Mouse (Mus musculus) neural tube, embryonic 15.5 days (tissue): Measurements from ENCODE around the gene Copg1. TPM values are rescaled to one million over a fixed set of nuclear protein-coding genes. Genes with fewer than 3 reads are reported as not detected.
"Not testable (repeated sequence)": the region's sequence is repeated elsewhere in the genome, so short reads cannot be mapped to it uniquely, and the experiment has no call there.

ENCODE experiments used
- ATAC-seq: fragments of 200-750 bp; cut with Nextera tagmentation; 2 replicates; pipeline ENCODE4 v1.8.0; 2017; ENCODE audit warnings: mild to moderate bottlenecking, moderate TSS enrichment, moderate library complexity; ENCODE audit not compliant: low FRiP score
- H3K27ac ChIP-seq: fragments of 300-500 bp; sonication (generic); replicated peaks from 2 replicates; pipeline ENCODE4 v1.5.1; 2015; ENCODE audit warnings: mild to moderate bottlenecking, inconsistent platforms
- H3K27me3 ChIP-seq: fragments of 300-500 bp; sonication (generic); replicated peaks from 2 replicates; pipeline ENCODE4 v1.6.1; 2015; ENCODE audit warnings: inconsistent platforms
- H3K36me3 ChIP-seq: fragments of 300-500 bp; sonication (generic); 2 replicates; pipeline ENCODE4 v1.6.1; 2015; ENCODE audit warnings: inconsistent platforms
- H3K4me1 ChIP-seq: fragments of 300-500 bp; sonication (generic); 2 replicates; pipeline ENCODE4 v1.6.1; 2015; ENCODE audit warnings: inconsistent platforms
- H3K4me2 ChIP-seq: fragments of 300-500 bp; sonication (generic); 2 replicates; pipeline ENCODE4 v1.6.1; 2015; ENCODE audit warnings: inconsistent platforms, mild to moderate bottlenecking, moderate library complexity
- H3K4me3 ChIP-seq: fragments of 300-500 bp; sonication (generic); replicated peaks from 2 replicates; pipeline ENCODE4 v1.5.1; 2015; ENCODE audit warnings: mild to moderate bottlenecking, inconsistent platforms
- H3K9ac ChIP-seq: fragments of 300-500 bp; sonication (generic); replicated peaks from 2 replicates; pipeline ENCODE4 v1.6.1; 2015; ENCODE audit warnings: mild to moderate bottlenecking, inconsistent platforms
- H3K9me3 ChIP-seq: fragments of 300-500 bp; sonication (generic); replicated peaks from 2 replicates; pipeline ENCODE4 v1.6.1; 2016; ENCODE audit warnings: inconsistent platforms
- WGBS: fragments of 180-500 bp; shearing (Covaris S2); methylation state at CpG from one replicate; pipeline ENCODE4 v1.1.7; 2015; ENCODE audit warnings: mixed read lengths; 5-methylcytosine and 5-hydroxymethylcytosine counted together
- polyA plus RNA-seq: library from polyadenylated mRNA; unstranded; fragments of >200 nt; fragmentation: Nextera tagmentation; extraction: Ambion mirVana; gene quantifications from 2 replicates; pipeline ENCODE4 v1.2.1, GENCODE M21; 2015

Gene Copg1
- polyA plus RNA-seq, 1 experiment from 2014 or later = 207 TPM

DNA sequence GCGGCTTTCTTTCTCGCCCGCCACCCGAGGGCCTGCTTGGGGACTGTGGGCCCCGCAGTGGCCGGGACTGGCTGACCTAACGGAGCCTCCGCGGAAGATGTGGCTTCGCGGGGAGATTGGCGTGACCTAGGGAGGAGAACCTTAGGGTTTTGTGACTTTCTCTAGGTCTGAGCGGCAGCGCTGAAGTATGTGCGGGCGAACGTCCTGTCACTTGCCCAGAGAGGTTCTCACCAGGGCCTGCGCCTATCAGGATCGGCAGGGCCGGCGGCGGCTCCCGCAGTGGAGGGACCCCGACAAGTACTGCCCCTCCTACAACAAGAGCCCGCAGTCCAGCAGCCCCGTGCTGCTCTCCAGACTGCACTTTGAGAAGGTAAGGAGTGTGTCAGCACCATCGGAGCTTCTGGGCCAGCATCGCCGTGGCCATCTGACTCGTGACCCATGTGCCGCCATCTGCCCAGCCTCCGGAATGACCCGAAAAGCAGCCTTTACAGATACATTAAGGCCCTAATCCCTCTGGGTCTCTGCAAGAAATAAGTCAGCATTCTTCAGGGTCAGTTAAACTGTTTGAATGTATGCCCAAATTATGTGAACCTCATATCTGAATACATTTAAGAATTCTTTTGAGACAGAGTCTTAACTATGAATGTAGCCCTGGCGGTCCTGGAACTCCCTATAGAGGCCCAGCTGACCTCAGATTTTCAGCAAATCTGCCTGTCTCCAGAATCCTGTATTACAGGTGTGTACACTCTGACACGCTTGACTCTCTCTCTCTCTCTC, 26.9 kb downstream of the Copg1 start:
- H3K9ac ChIP-seq = peak overlapping the region; percentile 83
- H3K4me1 ChIP-seq = peaks cover 25% of the 10 kb centered on the region
- no peaks in the 10 kb centered on the region for H3K9me3 ChIP-seq
- peak overlapping the region; percentile 87 for H3K4me3 ChIP-seq
- H3K4me2 ChIP-seq = peak overlapping the region; percentile 83
- no peaks in the 10 kb centered on the region for H3K27me3 ChIP-seq
- peak overlapping the region; percentile 85 for H3K27ac ChIP-seq
- 4% methylated on average over 35 of the region's 35 CpGs for WGBS
- peak; percentile 78 for ATAC-seq
- peaks cover 62% of the 10 kb centered on the region for H3K36me3 ChIP-seq

- H3K4me2 ChIP-seq = no peak overlapping the region
- no peak overlapping the region for H3K27ac ChIP-seq
- no peak overlapping the region for H3K4me3 ChIP-seq
- no peaks in the 10 kb centered on the region for H3K9me3 ChIP-seq
- 88% methylated on average over 5 of the region's 5 CpGs for WGBS
- H3K36me3 ChIP-seq = peaks cover 64% of the 10 kb centered on the region
- no peak for ATAC-seq
- H3K4me1 ChIP-seq = peaks cover 25% of the 10 kb centered on the region
- H3K27me3 ChIP-seq = no peaks in the 10 kb centered on the region
- H3K9ac ChIP-seq = no peak overlapping the region
These were observed 28.3 kb downstream of the Copg1 start for GRCm38 (mm10) chr6:87915939-87916338.

GRCm38 (mm10) chr6:87921201-87921600, 33.6 kb downstream of the Copg1 start:
- H3K4me1 ChIP-seq = peaks cover 5% of the 10 kb centered on the region; the same call in 1 of the 2 replicates
- H3K27me3 ChIP-seq = no peaks in the 10 kb centered on the region
- no peak overlapping the region for H3K27ac ChIP-seq
- H3K4me2 ChIP-seq = no peak overlapping the region
- 93% methylated on average over 4 of the region's 4 CpGs for WGBS
- ATAC-seq = no peak
- H3K9me3 ChIP-seq = no peaks in the 10 kb centered on the region
- no peak overlapping the region for H3K4me3 ChIP-seq
- H3K9ac ChIP-seq = no peak overlapping the region
- peaks cover 78% of the 10 kb centered on the region for H3K36me3 ChIP-seq

- ATAC-seq = no peak
- WGBS = 79% methylated on average over 1 of the region's 1 CpGs
- H3K36me3 ChIP-seq = peaks cover 67% of the 10 kb centered on the region
These were observed 36.0 kb downstream of the Copg1 start for GRCm38 (mm10) chr6:87923624-87924023.

GRCm38 (mm10) chr6:87935037-87935436, 47.4 kb downstream of the Copg1 start:
- no peak for ATAC-seq
- 95% methylated on average over 5 of the region's 5 CpGs for whole genome bisulfite sequencing
- no peak overlapping the region for H3K9ac ChIP-seq
- H3K27ac ChIP-seq = no peak overlapping the region
- H3K36me3 ChIP-seq = peaks cover 54% of the 10 kb centered on the region
- no peaks in the 10 kb centered on the region for H3K4me1 ChIP-seq
- H3K9me3 ChIP-seq = no peaks in the 10 kb centered on the region
- no peak overlapping the region for H3K4me3 ChIP-seq
- no peaks in the 10 kb centered on the region for H3K27me3 ChIP-seq
- H3K4me2 ChIP-seq = no peak overlapping the region

More at GRCm38 (mm10) chr6:87923624-87924023, 36.0 kb downstream of the Copg1 start:
- Histone ChIP-seq H3K9ac (no peak overlapping the region), H3K4me3 (no peak overlapping the region), H3K4me2 (no peak overlapping the region), H3K27me3 (no peaks in the 10 kb centered on the region), H3K27ac (no peak overlapping the region), H3K9me3 (no peaks in the 10 kb centered on the region), H3K4me1 (no peaks in the 10 kb centered on the region)

GRCm38 (mm10) chr6:87937178-87937788, 49.7 kb downstream of the Copg1 start:
- no peaks in the 10 kb centered on the region for H3K27me3 ChIP-seq
- no peak overlapping the region for H3K4me3 ChIP-seq
- no peak overlapping the region for H3K9ac ChIP-seq
- no peak overlapping the region for H3K27ac ChIP-seq
- H3K4me1 ChIP-seq = no peaks in the 10 kb centered on the region
- no peaks in the 10 kb centered on the region for H3K9me3 ChIP-seq
- 31% methylated on average over 19 of the region's 19 CpGs for WGBS
- ATAC-seq = peak; percentile 72
- H3K36me3 ChIP-seq = peaks cover 45% of the 10 kb centered on the region
- H3K4me2 ChIP-seq = no peak overlapping the region

DNA sequence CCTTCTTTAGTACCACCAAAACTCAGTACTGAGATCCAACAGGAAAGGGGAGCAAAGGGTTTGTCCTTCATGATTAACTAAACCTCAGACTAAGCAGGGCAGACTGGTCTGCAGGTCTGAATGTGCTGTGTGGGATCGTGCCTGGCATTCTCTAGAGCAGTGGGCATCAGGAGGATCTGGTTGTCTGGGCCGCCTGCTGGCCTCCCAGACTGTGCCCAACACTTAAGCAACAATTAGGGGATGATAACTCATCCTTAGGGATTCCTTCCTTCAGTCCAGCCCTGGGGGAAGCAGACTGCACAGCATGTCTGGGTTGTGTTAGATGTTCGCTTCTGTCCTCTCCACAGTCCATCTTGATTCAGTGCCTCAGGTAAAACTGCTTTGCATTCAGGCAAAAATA, 51.3 kb downstream of the Copg1 start:
- Histone ChIP-seq H3K4me1 (no peaks in the 10 kb centered on the region), H3K27ac (no peak overlapping the region), H3K4me2 (no peak overlapping the region), H3K27me3 (no peaks in the 10 kb centered on the region), H3K36me3 (peaks cover 29% of the 10 kb centered on the region), H3K4me3 (no peak overlapping the region), H3K9me3 (no peaks in the 10 kb centered on the region), H3K9ac (no peak overlapping the region)
- ATAC-seq = no peak
- 76% methylated on average over 3 of the region's 3 CpGs for WGBS

DNA sequence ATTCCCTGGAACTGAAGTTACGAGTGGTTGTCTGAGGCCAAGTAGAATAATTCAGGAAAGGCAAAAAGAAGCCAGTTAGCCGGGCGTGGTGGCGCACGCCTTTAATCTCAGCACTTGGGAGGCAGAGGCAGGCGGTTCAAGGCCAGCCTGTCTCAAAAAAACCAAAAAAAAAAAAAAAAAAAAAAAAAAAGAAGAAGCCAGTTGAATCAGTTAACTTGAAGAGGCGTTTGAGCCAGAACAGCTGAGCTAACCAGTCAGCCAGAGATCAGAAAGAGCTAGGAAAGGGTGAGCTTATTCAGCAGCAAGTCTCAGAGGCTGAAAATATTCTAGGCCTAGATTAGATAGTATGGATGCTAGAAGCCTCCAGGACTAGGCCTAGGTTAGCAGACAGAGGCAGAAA, 54.6 kb downstream of the Copg1 start:
- Histone ChIP-seq H3K4me3 (no peak overlapping the region), H3K27me3 (no peaks in the 10 kb centered on the region), H3K4me2 (no peak overlapping the region), H3K27ac (no peak overlapping the region), H3K4me1 (no peaks in the 10 kb centered on the region), H3K36me3 (peaks cover 4% of the 10 kb centered on the region; the same call in 1 of the 2 replicates), H3K9me3 (no peaks in the 10 kb centered on the region), H3K9ac (no peak overlapping the region)
- 86% methylated on average over 7 of the region's 7 CpGs for WGBS
- no peak for ATAC-seq

DNA sequence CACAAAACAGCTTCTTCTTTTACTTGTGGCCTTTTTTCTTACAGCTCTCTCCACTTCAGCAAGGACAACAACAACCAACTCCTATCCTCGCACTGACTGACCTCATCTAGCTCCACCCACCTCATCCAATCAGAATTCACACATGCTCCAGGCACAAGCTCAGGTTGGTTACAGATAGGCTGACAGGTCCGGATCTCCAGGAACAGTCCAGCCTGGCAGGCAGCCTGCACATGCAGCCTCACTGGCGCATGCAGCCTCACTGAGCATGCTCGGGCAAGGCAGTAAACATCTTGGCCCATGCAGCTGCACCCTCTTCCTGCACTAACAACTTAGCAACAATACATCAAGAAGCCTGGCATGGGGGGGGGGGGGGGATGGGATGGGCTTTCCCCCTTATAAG, 74.8 kb downstream of the Copg1 start:
- H3K9ac ChIP-seq, H3K36me3 ChIP-seq, H3K27me3 ChIP-seq, H3K4me1 ChIP-seq, H3K9me3 ChIP-seq, H3K27ac ChIP-seq, ATAC-seq, H3K4me3 ChIP-seq, H3K4me2 ChIP-seq: not testable (repeated sequence)
- 71% methylated on average over 4 of the region's 4 CpGs for WGBS

Other genes with a start within 250 kb of the Copg1 start
- gene Aplf, start 215.6 kb upstream of the Copg1 start, polyA plus RNA-seq = 9.0 and 10.7 TPM in 2 replicates
- gene Efcc1, start 156.9 kb upstream of the Copg1 start, polyA plus RNA-seq = 4.9 and 6.2 TPM in 2 replicates
- 0.56 and 0.65 TPM in 2 replicates for gene Gp9, start 109.7 kb upstream of the Copg1 start, polyA plus RNA-seq
- gene Rab43, start 75.7 kb upstream of the Copg1 start, polyA plus RNA-seq = 11.5 and 12.5 TPM in 2 replicates
- 1.5 and 2.1 TPM in 2 replicates for gene Gm45140, start 52.0 kb upstream of the Copg1 start, polyA plus RNA-seq
- gene Isy1, start 49.0 kb upstream of the Copg1 start, polyA plus RNA-seq = 22.6 and 30.8 TPM in 2 replicates
- 511 and 660 TPM in 2 replicates for gene Cnbp, start 36.7 kb upstream of the Copg1 start, polyA plus RNA-seq
- gene Hmces, start 26.1 kb downstream of the Copg1 start, polyA plus RNA-seq = 43.0 and 44.0 TPM in 2 replicates
- 23.4 and 37.1 TPM in 2 replicates for gene H1fx, start 93.8 kb downstream of the Copg1 start, polyA plus RNA-seq
- gene Rab7, start 157.5 kb downstream of the Copg1 start, polyA plus RNA-seq = 352 and 355 TPM in 2 replicates
- gene Rpn1, start 196.7 kb downstream of the Copg1 start, polyA plus RNA-seq = 294 and 318 TPM in 2 replicates